Mouse (Mus musculus) lung, postnatal 4 days (tissue): ENCODE results near the gene Slc25a42.

ENCODE experiments used
- DNase-seq, 2 experiments: peaks; one replicate each; pipeline ENCODE4 v3.0.0; 2021

Slc25a42 gene

DNA sequence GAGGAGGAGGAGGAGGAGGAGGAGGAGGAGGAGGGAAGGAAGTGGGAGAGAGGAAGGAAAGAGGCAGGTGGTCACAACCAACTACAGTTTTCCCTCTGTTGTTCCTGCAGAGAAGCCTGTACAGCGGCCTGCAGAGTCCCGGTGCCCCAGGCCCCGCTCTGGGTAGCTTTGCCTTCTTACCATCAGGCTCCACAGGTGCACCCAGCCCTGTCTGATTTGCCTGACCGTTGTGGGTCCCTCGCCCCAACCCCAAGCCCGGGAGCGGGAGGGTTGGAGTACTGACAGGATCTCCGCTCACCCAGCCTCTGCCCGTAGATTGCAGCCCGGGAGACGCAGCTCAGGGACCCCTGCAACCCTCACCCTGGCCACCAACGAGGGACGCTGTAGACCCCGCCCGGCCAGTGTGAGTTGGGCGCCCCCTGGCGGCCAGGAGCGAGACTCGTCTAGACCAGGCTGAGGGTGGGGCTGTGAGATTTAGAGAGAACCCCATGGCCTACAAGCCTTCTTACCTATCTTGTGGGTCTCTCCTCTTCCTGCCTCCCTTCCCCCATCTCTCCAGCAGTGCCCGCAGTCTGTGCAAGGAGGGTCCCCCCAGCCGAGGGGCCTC lies 45.5 kb downstream of the Slc25a42 start:
- DNase-seq, result peak; percentile 70 to 79

DNA sequence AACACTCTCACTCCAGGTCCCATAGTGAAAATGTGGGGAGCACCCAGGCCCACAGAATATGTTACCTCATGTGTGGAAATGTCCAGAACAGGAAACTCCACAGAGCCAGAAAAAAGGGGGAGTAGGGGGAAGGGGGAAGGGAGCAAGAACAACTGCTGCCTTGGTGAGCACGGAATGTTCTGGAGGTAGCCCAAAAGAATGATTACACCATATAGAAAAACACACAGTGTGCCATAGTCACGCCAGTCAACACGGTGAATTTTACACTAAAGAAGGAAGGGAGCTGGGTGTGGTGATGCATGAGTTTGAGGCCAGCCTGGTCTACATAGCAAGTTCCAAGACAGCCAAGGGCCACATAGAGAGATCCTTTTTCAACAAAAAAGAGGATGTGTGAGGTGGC lies 48.8 kb downstream of the Slc25a42 start:
- no peak for DNase-seq

DNA sequence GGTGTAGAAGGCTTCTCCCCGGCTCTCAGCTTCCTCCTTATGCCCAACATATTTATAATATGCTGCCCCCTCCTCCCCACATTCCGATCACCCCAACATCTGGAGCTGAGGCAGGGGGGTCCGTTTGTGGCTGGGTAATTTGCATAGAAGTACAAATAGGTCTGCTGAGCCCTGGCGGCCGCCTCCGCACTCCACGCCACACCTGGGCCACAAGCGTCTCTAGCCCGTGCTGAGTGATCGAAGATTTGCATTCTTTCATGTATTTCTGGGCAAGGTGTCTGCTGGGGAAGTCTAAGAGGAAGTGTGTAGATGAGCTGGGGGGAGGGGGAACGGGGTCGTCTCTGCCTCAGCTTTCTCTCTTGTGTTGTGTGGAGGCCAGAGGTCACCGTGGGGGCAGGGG lies 52.1 kb downstream of the Slc25a42 start:
- no peak for DNase-seq

DNA sequence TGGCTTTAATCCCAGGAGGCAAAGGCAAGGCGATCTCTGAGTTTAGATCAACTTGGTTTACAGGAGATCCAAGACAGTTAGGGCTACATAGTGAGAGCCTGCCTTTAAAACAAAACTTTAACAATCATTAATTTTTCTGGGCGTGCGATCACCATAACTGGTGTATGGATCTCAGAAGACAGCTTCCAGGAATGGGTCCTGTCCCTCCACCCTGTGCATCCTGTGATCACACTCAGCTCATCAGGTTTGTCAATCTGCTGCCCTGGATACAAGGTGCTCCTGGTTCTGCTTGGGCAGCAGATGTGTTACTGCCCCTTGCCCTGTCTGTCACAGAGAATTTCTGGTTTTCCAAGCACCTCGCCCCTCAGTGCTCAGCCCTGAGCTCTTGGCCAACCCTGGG lies 52.9 kb downstream of the Slc25a42 start:
- no peak for DNase-seq

DNA sequence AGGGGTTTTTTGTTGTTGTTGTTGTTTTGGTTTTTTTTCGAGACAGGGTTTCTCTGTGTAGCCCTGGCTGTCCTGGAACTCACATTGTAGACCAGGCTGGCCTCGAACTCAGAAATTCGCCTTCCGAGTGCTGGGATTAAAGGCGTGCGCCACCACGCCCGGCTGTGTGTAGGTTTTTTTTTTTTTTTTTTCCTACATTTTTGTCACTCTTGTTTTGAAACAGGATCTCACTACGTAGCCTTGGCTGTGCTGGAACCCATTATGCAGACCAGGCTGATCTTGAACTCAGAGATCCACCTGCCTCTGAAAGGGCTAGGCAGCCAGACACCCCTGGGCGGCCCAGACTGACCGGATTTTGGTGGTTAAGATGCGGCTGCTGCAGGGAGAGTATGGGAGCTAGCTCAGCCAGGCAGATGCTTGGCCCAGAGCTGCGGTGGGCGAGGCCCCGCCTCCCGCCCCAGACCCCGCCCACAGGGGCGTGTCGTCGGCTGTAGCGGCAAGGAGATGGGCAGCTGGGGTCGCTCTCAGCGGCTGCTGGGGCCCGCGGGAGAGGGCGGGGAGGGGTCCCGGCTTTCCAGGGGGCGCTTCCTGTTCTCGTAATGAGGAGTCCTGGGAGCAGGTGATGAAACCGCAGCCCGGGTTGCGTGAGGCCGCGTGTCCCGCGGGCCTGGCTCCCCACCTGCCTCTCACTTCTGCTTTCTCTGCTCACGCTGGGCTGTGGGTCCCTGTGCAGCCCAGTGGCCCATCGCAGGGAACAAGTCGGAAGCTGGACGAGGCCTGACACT lies 53.8 kb downstream of the Slc25a42 start:
- DNase-seq, result peak; percentile 80 to 82

DNA sequence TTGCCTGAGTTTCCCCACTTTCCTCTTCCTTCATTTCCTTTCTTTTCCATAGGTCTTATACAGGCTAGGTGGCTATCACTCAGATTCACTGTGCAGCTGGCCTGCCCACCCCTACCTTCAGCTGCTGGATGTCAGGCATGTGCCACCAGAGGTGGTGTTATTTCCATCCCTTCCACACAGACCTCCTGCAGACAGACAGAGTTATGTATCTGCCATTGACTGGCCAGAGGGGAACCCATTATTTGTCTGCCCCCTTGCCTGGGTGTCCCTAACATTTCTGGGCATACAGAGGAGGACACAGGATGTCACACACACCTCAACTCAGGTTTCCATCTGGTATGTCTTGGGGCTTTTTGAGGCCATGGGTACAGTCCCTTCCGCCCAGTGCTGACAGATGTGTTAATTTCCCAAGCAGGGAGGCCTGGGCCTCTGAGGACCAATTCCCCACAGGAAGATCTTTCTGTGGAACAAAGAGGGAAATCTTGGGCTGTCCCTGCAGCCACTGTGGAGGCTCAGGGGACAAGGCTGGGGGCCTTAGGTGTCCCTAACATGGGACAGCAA lies 54.8 kb downstream of the Slc25a42 start:
- DNase-seq, result no peak

DNA sequence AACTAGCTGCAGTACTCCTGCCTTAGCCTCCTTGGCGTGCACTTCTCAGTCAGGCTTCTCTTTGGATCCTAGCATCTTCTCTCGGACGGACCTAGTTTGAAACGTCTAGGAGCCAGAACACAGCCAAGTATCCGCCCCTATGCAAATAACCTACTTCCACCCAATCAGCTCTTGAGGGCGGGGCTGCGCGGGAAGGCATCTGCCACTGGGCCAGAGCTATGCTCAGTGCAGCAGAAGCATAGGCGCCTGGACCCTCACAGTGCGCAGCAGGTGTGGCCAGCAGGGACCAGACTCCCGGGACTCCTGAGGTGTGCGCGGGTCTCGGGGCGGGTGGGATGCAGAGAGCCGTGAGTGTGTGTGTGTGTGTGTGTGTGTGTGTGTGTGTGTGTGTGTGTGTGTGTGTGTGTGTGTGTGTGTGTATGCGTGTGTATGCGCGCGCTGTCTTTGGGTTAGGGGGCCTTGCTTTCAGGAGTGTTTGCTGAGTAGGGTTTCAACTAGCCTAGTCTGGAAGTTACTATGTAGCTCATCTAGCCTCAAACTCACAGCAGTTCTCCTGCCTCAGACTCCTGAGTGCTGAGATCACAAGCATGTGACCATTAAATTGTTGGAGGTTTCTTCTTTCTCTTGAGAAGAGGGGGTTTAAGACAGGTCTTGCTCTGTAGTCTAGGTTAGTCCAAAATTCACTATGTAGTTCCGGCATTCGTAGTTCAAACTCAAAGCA lies 59.4 kb downstream of the Slc25a42 start:
- peak; percentile 82 to 83 for DNase-seq

DNA sequence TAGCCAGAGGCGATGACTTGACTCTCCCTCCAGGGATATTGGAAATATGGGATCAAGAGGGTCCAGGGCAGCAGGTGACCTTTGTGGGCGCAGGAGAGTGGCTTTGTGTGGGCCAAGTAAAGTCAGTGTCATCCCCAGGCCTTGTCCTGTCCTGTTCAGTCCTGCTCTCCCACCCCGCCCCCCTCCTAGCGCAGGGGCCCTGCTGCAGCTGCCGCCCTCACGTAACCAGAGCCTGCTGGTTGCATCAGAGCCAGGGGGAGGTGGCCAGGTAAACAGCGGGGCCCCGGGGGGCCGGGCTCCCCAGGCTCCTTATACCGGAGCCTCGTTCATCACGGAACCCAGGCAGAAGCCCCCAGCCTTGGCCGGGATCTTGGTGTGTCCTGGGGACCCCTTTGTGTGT lies 61.9 kb downstream of the Slc25a42 start:
- DNase-seq, result no peak

DNA sequence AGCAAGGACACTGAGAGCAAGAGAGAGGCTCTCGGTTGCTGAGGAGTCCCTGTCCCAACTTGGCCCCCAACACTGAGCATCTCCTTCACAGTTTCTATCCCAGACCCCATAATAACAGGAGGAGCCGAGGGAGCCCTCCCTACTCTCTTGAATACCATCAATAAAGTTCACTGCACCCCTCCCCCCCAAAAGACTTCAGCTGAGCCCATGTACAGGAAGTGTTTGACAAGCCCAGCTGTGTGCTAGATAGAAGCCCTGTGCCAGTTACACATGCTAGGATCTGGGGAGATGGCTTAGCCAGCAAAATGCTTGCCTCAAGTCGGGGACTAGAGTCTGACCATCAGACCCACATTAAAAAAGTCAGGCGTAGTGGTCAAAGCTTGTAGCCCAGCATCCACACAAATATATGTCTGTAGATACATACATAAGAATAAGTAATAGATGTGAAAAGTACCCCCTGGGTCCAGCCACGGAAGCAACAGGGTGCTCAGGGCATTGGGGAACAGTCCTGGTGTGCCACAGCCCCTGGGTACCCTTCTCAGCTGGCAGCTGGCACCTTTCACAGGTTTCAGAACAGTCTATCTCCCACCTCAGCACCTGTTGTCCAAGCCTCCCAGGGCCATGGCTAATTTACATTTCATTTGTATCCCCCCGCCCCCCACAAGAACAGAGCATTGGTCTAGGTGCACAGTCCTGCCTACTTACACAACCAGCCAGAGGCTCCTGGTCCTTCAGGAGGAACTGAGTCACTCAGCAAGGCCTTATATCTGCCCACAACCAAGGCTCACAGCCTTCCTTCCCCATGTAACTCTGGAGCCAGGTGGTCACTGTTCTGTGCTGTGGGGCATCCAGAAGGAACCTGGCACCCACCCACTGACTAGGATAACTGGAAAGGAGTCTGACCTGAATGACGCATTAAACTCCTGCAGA lies 64.2 kb downstream of the Slc25a42 start:
- DNase-seq, result no peak

DNA sequence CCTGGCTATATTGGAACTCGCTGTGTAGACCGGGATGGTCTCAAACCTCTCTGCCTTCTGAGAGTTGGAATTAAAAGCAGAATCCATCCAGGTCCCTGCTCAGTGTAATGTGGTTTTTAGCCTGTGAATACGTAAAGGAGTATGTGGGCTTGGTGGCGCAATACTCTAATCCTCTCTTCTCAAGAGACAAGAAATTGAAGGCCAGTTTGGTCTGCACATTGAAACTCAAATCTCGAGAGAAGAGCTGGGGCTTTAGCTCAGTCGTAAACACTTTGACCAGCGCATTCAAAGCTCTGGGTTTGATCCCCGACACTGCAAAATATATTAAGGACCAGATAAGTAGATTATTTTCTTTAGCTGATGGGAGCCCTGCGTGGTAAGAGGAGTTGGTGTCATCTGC lies 72.1 kb downstream of the Slc25a42 start:
- no peak for DNase-seq

DNA sequence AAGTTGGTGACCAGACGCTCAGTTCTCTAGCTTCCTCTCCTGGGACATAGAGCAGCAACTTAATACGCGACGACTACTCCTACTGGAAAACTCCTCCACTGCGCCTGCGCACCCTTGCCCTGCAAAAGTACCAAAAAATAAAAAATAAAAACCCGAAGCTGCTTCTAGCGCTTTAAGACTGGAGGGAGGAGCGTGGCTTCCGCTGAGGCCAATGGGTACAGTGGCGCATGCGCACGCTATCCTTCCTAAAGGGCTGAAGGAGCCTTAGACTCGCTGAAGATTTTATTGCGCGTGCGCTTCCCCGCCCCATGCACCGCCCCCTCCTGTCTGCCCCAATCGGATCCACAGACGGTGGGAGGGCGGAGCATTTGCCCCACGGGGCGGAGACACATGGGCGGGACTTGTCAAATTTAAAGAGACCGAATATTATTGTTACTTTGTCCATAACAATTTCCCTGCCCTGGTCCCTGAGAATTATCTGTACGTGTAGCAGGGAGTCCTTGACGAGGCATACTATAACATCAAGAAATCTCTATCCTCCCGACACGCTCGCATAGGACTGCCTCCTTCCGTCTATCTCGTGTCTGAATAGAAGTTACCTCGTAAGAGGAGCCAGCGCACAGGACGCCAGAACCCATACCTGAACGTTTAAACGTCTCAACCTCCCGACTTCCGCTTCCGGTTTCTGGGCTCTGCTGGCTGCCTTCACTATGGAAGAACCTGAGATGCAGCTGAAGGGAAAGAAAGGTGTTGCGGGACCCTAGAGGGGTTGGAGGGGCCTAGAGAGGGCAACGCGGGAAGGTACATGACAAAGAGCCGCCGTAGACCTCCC lies 72.9 kb downstream of the Slc25a42 start, which contains the start of the genes Rfxank, Borcs8 and Mef2b:
Gene Rfxank (minus strand): TSS at position 129 of the 832 bp plus-strand sequence.
Gene Borcs8 (plus strand): TSS at position 474 of the 832 bp plus-strand sequence.
Gene Mef2b (plus strand): TSS at position 686 of the 832 bp plus-strand sequence.
- DNase-seq, result peak; percentile 99

DNA sequence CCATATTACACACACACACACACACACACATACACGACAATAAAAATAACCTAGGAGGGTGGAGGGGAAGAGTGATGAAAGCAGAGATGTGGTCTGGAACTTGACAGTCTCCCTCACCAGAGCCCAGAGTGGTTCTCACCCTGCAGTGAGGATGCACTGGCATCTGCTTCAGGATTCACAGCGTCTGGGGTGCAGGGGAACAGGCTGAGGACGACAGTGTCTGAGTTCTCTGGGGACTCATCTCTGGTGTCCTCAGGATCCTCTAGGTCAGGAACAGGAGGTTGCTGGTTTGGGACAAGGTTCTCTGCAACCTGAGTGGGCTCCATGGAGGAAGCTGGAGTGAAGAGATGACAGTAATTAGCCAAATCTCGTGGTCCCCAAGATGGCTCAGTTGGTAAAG lies 74.2 kb downstream of the Slc25a42 start:
- DNase-seq, result no peak

DNA sequence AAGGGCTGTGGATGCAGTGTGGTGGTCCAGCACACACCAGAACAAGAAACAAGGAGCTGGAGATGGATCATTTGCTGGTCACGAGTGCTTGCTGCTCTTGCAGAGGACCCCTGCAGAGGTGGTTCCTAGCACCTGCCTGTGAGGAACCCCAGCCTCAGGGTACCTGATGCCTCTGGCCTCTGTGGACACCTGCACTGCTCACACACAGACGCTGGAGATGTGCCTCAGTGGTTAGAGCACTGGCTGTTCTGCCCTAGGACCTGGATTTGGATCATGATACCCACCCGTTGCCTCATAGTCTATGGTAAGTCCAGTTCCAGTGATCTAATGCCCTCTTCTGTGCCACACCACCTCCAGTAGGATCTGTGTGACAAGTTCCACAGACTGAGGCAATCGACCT lies 75.5 kb downstream of the Slc25a42 start:
- DNase-seq, result no peak

DNA sequence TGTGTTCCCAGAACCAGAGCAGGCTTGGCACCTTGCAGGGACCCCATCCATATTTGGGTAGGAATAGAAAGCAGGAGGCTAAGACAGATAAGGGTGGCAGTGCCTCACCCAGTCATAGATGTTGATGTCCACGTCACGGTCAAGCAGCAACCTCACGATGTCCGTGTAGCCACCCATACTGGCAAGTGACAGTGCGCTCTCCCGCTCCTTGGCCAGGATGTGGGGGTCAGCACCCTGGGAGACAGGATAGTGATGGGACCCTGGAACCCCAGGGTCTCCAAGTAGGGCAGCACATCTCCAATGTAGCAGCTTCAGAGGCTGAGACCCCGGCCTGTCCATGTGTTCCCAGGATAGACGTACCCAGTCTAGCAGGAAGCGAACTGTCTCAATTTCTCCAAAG lies 77.2 kb downstream of the Slc25a42 start:
- DNase-seq, result no peak
